Mouse (Mus musculus) cerebellum, adult 9-10 months (tissue): ENCODE results near the gene Scml4.

Source experiments
- DNase-seq: peaks from one replicate; pipeline ENCODE4 v3.0.0; 2022

The Scml4 gene

GRCm38 (mm10) chr10:42952046-42952420 lies 91.9 kb downstream of the Scml4 start:
- no peak for DNase-seq

- no peak for DNase-seq
Observed at GRCm38 (mm10) chr10:42953601-42954000, 93.4 kb downstream of the Scml4 start.

GRCm38 (mm10) chr10:42955205-42955604 lies 95.0 kb downstream of the Scml4 start:
- no peak for DNase-seq

GRCm38 (mm10) chr10:42957881-42958651 lies 97.9 kb downstream of the Scml4 start:
- peak; percentile 71 for DNase-seq

GRCm38 (mm10) chr10:42958686-42959085 lies 98.5 kb downstream of the Scml4 start:
- no peak for DNase-seq

- DNase-seq = no peak
Observed at GRCm38 (mm10) chr10:42961771-42962170, 101.6 kb downstream of the Scml4 start.

GRCm38 (mm10) chr10:42962181-42962601 lies 102.0 kb downstream of the Scml4 start:
- DNase-seq = no peak

GRCm38 (mm10) chr10:42962655-42963054 lies 102.5 kb downstream of the Scml4 start:
- no peak for DNase-seq

- DNase-seq = no peak
Observed at GRCm38 (mm10) chr10:42963061-42963460, 102.9 kb downstream of the Scml4 start.

- DNase-seq = no peak
Observed at GRCm38 (mm10) chr10:42968332-42968731, 108.2 kb downstream of the Scml4 start.

GRCm38 (mm10) chr10:42972504-42973172 lies 112.5 kb downstream of the Scml4 start:
- DNase-seq = no peak

GRCm38 (mm10) chr10:42973537-42973936 lies 113.4 kb downstream of the Scml4 start:
- DNase-seq = no peak

- no peak for DNase-seq
Observed at GRCm38 (mm10) chr10:42976577-42976976, 116.4 kb downstream of the Scml4 start.

GRCm38 (mm10) chr10:42978346-42978745 lies 118.2 kb downstream of the Scml4 start:
- DNase-seq = no peak

GRCm38 (mm10) chr10:42980999-42981757 lies 121.0 kb downstream of the Scml4 start:
- DNase-seq = no peak

- no peak for DNase-seq
Observed at GRCm38 (mm10) chr10:42984886-42985285, 124.7 kb downstream of the Scml4 start.

- DNase-seq = no peak
Observed at GRCm38 (mm10) chr10:42987594-42988052, 127.5 kb downstream of the Scml4 start.

- no peak for DNase-seq
Observed at GRCm38 (mm10) chr10:42988627-42989026, 128.5 kb downstream of the Scml4 start.

- peak; percentile 70 for DNase-seq
Observed at GRCm38 (mm10) chr10:42989910-42990309, 129.7 kb downstream of the Scml4 start.

GRCm38 (mm10) chr10:42991018-42991417 lies 130.8 kb downstream of the Scml4 start:
- DNase-seq = no peak

GRCm38 (mm10) chr10:42994331-42994782 lies 134.2 kb downstream of the Scml4 start:
- peak; percentile 44 for DNase-seq

GRCm38 (mm10) chr10:42995484-42995895 lies 135.3 kb downstream of the Scml4 start:
- DNase-seq = no peak

- no peak for DNase-seq
Observed at GRCm38 (mm10) chr10:42997278-42997677, 137.1 kb downstream of the Scml4 start.
